Mouse (Mus musculus) erythroblast, embryonic 14.5 days (primary cell): Measurements from ENCODE around the gene Scd4.

ENCODE experiments used
- GATA1 ChIP-seq: IDR thresholded peaks from 2 replicates; pipeline ENCODE4 v1.6.1; 2012; ENCODE audit warnings: low read length, inconsistent platforms, mixed read lengths
- TAL1 ChIP-seq: IDR thresholded peaks from 3 replicates; pipeline ENCODE4 v1.6.1; 2012; ENCODE audit warnings: low read length, inconsistent platforms, mixed read lengths

DNA sequence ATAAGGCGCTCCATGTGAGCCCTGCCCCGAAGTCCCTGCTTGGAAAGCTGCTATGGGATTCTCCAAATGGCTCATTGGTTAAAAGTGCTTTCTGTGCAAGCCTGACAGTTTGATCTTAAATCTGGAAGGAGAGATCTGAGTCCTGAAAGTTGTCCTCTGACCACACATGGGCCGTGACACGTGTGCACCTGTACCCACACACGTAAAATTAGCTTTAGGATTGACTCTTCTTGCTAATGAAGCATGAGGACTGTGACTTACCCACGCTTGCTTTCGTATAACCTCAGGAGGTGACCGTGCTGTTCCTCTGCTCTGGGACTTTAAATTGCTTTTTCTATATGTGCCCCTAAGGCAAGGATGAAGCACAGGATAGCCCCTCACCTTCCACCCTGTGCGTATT is 33.8 kb upstream of the Scd4 start:
- TF ChIP-seq TAL1 (no peak), GATA1 (no peak)
